Mouse (Mus musculus): ENCODE results near the gene Tbx19. TPM values are rescaled to one million over a fixed set of nuclear protein-coding genes. Genes with fewer than 3 reads are reported as not detected.
A peak's percentile ranks its signal among the peaks of the same experiment; 100 is the strongest.

Tbx19 gene
- polyA plus RNA-seq, 1 experiment from 2014 or later = not detected

DNA sequence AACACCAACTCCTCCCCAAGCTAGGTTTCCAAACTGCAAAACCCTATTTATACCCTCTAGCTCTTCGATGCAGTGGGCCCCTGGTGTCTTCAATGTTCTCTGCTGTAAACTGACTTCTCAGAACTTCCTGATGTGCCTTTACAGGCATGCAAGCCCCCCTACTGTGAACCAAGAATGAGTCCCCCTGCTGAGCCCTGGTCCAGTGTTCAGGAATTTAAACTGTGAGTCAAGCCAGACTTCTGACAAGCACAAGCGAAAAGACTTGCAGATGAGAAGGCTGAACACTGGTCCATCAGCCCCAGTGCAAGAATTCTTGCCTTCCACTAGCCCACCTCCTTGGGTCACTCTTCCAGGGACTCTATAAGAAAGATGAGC is 54.6 kb downstream of the Tbx19 start:
- ATAC-seq (ENCODE audit: low FRiP score, low read depth) = no peak
- Histone ChIP-seq H3K9me3 (no peaks in the 10 kb centered on the region), H3K27me3 (no peaks in the 10 kb centered on the region), H3K4me3 (no peak overlapping the region), H3K4me1 (peaks cover 14% of the 10 kb centered on the region), H3K9ac (no peak overlapping the region), H3K27ac (no peak overlapping the region), H3K4me2 (replicated peaks) (no peak overlapping the region), H3K36me3 (no peaks in the 10 kb centered on the region)
- 70% methylated on average over 2 of the region's 2 CpGs for WGBS

DNA sequence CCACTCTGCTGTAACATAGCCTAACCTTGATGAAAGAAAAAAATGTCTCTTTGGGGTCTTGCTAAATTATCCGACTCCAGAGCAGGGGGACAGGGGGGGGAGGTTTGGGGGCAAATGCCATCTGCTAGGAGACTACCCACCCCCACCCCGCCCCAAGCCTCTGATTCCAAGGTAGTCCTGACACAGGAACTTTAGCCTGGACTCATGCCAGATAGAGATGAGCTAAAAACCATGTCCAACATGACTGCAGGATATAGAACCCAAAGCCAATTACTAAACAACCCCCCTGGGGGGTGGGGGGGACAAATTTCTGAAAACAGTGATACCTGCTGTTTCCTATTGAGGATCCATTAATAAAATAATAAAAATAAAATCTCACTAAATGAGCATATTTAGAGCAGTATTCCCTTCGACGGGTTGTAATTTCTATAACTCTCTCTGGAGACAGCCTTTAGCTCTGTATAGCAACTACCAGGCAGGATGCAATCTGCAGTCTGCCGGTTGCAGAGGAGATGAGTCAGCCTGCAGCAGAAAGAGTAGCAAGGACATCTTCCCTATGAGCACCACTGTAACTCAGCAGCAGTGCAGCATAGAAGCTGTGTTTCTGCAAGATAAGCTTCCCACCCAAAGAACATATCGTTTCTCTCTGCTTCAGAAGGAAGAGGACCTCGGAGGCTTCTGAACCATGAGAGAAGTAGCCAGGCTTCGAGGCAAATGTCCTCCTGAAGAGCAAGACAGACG is 55.1 kb downstream of the Tbx19 start:
- Histone ChIP-seq H3K4me3 (no peak overlapping the region), H3K4me2 (replicated peaks) (no peak overlapping the region), H3K4me1 (peaks cover 14% of the 10 kb centered on the region), H3K9me3 (no peaks in the 10 kb centered on the region), H3K27ac (no peak overlapping the region), H3K9ac (no peak overlapping the region), H3K36me3 (no peaks in the 10 kb centered on the region), H3K27me3 (no peaks in the 10 kb centered on the region)
- 67% methylated on average over 9 of the region's 9 CpGs for WGBS
- ATAC-seq (ENCODE audit: low FRiP score, low read depth) = 0 out of 2 replicates have a peak, but pooled peaks have one; percentile 5

DNA sequence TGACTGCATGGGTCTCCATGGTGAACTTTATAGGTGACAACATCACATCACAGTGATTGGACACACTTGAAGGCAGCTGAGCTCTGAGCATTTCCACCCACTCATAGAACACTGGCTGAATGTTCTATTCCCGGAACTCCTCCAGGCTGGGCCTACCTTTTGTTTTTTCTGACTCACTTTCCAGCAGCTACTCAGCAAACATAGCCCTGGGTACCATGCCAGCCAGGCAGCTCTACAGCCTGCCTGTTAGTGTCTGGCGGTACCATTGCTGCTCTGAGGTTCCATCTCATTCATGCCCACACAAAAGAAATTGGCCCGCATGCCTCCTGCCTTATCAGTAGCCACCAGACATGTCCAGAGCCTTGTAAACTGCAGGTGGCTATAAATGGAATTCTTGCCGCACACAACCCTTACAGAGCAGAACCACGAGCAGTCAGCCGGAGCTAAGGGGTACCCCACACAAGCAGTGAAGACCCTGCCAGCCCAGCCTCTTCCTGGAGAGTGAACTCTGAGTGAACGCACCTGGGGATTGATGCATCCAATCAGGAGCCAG is 55.8 kb downstream of the Tbx19 start:
- 0 out of 2 replicates have a peak, but pooled peaks have one; percentile 36 for ATAC-seq (ENCODE audit: low FRiP score, low read depth)
- Histone ChIP-seq H3K27ac (no peak overlapping the region), H3K4me3 (no peak overlapping the region), H3K36me3 (no peaks in the 10 kb centered on the region), H3K4me1 (peaks cover 14% of the 10 kb centered on the region), H3K27me3 (no peaks in the 10 kb centered on the region), H3K4me2 (replicated peaks) (no peak overlapping the region), H3K9ac (no peak overlapping the region), H3K9me3 (no peaks in the 10 kb centered on the region)
- 54% methylated on average over 7 of the region's 7 CpGs for WGBS

DNA sequence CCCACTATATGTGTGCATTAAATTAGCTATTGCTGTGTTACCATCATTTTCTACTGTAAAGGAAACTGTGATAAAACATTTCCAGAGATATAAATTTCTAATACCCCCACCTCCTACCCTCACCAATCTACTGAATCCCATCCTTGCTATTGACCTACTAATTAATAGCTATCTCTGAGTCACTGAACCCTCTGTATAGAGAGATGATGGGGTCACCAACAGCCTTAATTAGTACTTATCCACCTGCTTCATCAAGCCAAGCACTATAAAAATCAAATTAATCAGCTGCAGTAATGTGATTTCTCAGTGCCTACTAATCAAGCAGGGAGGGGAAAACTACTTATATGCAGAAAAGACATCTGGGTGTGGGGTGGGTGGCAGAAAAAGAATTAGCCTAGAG is 61.0 kb downstream of the Tbx19 start:
- Histone ChIP-seq H3K36me3 (no peaks in the 10 kb centered on the region), H3K27me3 (no peaks in the 10 kb centered on the region), H3K9ac (no peak overlapping the region), H3K4me2 (replicated peaks) (no peak overlapping the region), H3K27ac (no peak overlapping the region), H3K4me1 (no peaks in the 10 kb centered on the region), H3K4me3 (no peak overlapping the region), H3K9me3 (no peaks in the 10 kb centered on the region)
- no peak for ATAC-seq (ENCODE audit: low FRiP score, low read depth)

DNA sequence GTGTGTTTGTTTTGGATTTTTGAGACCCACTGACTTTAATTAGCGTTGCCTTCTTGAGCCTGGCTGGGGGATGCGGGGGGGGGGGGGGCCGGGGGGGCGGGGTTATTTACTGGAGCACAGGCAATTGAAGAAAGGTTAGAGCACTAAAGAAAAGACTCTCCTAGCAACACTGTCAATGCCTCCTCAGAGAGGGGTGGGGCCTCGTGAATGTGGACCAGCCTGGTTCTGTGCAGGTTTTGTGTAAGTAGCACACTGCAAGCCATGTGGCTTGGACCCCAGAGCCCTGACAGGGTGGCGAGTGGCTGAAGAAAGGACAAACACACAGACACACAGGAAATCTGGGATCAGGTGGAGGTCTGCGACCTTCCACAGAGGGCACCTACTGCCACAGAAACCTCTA is 65.7 kb downstream of the Tbx19 start:
- H3K4me2 ChIP-seq (replicated peaks) = no peak overlapping the region
- H3K36me3 ChIP-seq = no peaks in the 10 kb centered on the region
- no peak overlapping the region for H3K9ac ChIP-seq
- 0 out of 2 replicates have a peak, but pooled peaks cover 8% of the 10 kb centered on the region for H3K27me3 ChIP-seq
- 30% methylated on average over 7 of the region's 7 CpGs for WGBS
- ATAC-seq (ENCODE audit: low FRiP score, low read depth) = no peak
- 0 out of 2 replicates have a peak, but pooled peaks cover 5% of the 10 kb centered on the region for H3K4me1 ChIP-seq
- H3K9me3 ChIP-seq = no peaks in the 10 kb centered on the region
- no peak overlapping the region for H3K27ac ChIP-seq
- no peak overlapping the region for H3K4me3 ChIP-seq

DNA sequence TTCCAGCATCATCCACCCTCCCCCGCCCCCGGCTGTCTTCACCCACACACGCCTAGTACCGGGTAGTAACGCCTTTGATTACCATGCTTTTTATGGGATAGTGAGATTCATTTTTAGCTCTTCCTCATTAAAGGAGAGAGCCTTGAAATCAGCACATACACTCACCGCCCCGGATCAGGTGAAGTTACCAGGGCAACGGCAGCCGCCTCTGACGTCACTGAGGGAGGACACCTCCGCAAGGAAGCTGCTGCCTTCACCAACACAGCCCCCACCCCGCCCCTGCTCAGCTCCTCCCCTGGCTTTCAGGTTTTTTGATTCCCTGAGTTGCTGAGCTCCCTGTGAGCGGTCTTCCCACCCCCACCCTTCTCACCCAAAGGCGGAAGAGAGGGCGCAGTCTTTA is 68.9 kb downstream of the Tbx19 start:
- Histone ChIP-seq H3K27ac (no peak overlapping the region), H3K4me3 (peak overlapping the region; percentile 21; the same call in 1 of the 2 replicates), H3K9ac (peak overlapping the region; percentile 43; the same call in 1 of the 2 replicates), H3K36me3 (no peaks in the 10 kb centered on the region), H3K27me3 (0 out of 2 replicates have a peak, but pooled peaks cover 8% of the 10 kb centered on the region), H3K4me2 (replicated peaks) (peak overlapping the region; percentile 55), H3K9me3 (no peaks in the 10 kb centered on the region), H3K4me1 (0 out of 2 replicates have a peak, but pooled peaks cover 5% of the 10 kb centered on the region)
- peak; percentile 54; the same call in 1 of the 2 replicates for ATAC-seq (ENCODE audit: low FRiP score, low read depth)
- WGBS = 8% methylated on average over 15 of the region's 15 CpGs

DNA sequence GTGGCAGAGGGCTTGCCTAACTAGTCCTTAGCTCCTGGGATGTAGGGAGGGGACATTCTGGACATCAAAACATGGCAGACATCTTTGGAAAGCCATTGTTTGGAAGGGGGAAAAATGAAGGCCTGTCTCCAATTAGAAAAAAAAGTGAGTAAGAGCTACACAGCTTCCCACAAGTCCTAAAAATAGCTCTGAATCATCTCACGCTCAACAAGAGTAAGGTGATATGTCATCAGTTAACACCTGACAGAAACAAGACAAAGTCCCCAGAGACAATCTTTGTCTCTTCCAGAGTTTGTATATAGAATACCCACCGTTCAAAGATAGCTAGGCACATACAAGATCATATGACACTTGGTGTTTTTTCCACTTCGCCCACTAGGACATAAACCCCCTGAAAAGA is 71.0 kb downstream of the Tbx19 start:
- Histone ChIP-seq H3K4me2 (replicated peaks) (no peak overlapping the region), H3K27me3 (0 out of 2 replicates have a peak, but pooled peaks cover 8% of the 10 kb centered on the region), H3K36me3 (no peaks in the 10 kb centered on the region), H3K9me3 (no peaks in the 10 kb centered on the region), H3K4me1 (0 out of 2 replicates have a peak, but pooled peaks cover 5% of the 10 kb centered on the region), H3K9ac (no peak overlapping the region), H3K27ac (no peak overlapping the region), H3K4me3 (no peak overlapping the region)
- 79% methylated on average over 3 of the region's 3 CpGs for WGBS
- ATAC-seq (ENCODE audit: low FRiP score, low read depth) = no peak

Other genes with a start within 250 kb of the Tbx19 start
- gene Xcl1, start 225.2 kb downstream of the Tbx19 start, polyA plus RNA-seq (2015; fragmentation: Nextera tagmentation; extraction: Ambion mirVana) = not detected in 2 replicates
- gene Sft2d2, start 33.7 kb upstream of the Tbx19 start, polyA plus RNA-seq (2015; fragmentation: Nextera tagmentation; extraction: Ambion mirVana) = 14.4 and 17.0 TPM in 2 replicates
- gene Tiprl, start 76.2 kb upstream of the Tbx19 start, polyA plus RNA-seq (2015; fragmentation: Nextera tagmentation; extraction: Ambion mirVana) = 97.3 and 107 TPM in 2 replicates
- gene Gpr161, start 135.0 kb upstream of the Tbx19 start, polyA plus RNA-seq (2015; fragmentation: Nextera tagmentation; extraction: Ambion mirVana) = 1.8 TPM in 2 replicates

Measured in limb, embryonic 13.5 days (tissue).